Mouse (Mus musculus) testis, adult 2 months (tissue): Measurements from ENCODE around the gene Actr3.

Experiments used
- CTCF ChIP-seq: fragments of 200-500 bp; IDR thresholded peaks from 2 replicates; pipeline ENCODE4 v1.5.1; 2012; ENCODE audit warnings: low read depth, mild to moderate bottlenecking, inconsistent platforms, low read length, moderate library complexity; ENCODE audit not compliant: control insufficient read depth, insufficient read depth, insufficient replicate concordance
- POLR2A ChIP-seq: fragments of 200-500 bp; IDR thresholded peaks from 2 replicates; pipeline ENCODE4 v1.6.1; 2012; ENCODE audit warnings: low read depth, mild to moderate bottlenecking, inconsistent platforms, low read length, moderate library complexity; ENCODE audit not compliant: control insufficient read depth

DNA sequence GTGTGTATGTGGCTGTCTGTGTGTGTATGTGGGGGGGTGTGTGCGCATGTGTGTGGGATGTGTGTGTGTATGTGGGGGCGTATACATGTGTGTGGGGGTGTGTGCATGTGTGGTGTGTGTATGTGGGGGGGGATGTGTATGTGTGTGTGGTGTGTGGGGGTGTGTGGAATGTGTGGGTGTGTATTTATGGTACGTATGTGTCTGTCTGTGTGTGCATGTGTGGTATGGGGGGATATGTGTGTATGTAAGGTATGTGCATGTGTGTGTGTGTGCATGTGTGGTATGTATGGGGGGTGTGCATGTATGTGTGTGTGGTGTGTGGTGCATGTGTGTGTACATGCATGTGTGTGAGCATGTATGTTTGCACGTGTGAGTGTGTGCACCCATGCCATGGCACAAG lies 70.0 kb downstream of the Actr3 start:
- TF ChIP-seq CTCF (no peak), POLR2A (no peak)
